Mouse (Mus musculus) heart, embryonic 13.5 days (tissue): Measurements from ENCODE around the gene Dab1. TPM values are rescaled to one million over a fixed set of nuclear protein-coding genes. Genes with fewer than 3 reads are reported as not detected.

Experiments
- ATAC-seq: fragments of 200-750 bp; cut with Nextera tagmentation; 2 replicates; pipeline ENCODE4 v1.8.0; 2017; ENCODE audit warnings: moderate TSS enrichment; ENCODE audit not compliant: insufficient number of reproducible peaks, low FRiP score, low TSS enrichment; ENCODE audit errors: extremely low read depth
- H3K27ac ChIP-seq: fragments of 300-500 bp; sonication (generic); replicated peaks from 2 replicates; pipeline ENCODE4 v1.5.1; 2015; ENCODE audit warnings: moderate library complexity, mild to moderate bottlenecking, inconsistent platforms
- H3K27me3 ChIP-seq: fragments of 300-500 bp; sonication (generic); replicated peaks from 2 replicates; pipeline ENCODE4 v1.6.1; 2015; ENCODE audit warnings: mild to moderate bottlenecking, inconsistent platforms
- H3K36me3 ChIP-seq: fragments of 300-500 bp; sonication (generic); 2 replicates; pipeline ENCODE4 v1.6.1; 2015; ENCODE audit warnings: mild to moderate bottlenecking, inconsistent platforms
- H3K4me1 ChIP-seq: fragments of 300-500 bp; sonication (generic); 2 replicates; pipeline ENCODE4 v1.6.1; 2015; ENCODE audit warnings: inconsistent platforms
- H3K4me2 ChIP-seq: fragments of 300-500 bp; sonication (generic); 2 replicates; pipeline ENCODE4 v1.6.1; 2015; ENCODE audit warnings: inconsistent platforms, mild to moderate bottlenecking, moderate library complexity
- H3K4me3 ChIP-seq: fragments of 300-500 bp; sonication (generic); 2 replicates; pipeline ENCODE4 v1.5.1; 2015; ENCODE audit warnings: moderate library complexity, mild to moderate bottlenecking, inconsistent platforms
- H3K9ac ChIP-seq: fragments of 300-500 bp; sonication (generic); 2 replicates; pipeline ENCODE4 v1.6.1; 2015; ENCODE audit warnings: inconsistent platforms, mild to moderate bottlenecking, moderate library complexity
- H3K9me3 ChIP-seq: fragments of 300-500 bp; sonication (generic); 2 replicates; pipeline ENCODE4 v1.6.1; 2016; ENCODE audit warnings: inconsistent platforms
- WGBS: fragments of 180-500 bp; shearing (Covaris S2); methylation state at CpG from one replicate; pipeline ENCODE4 v1.1.7; 2015; ENCODE audit warnings: mixed read lengths; 5-methylcytosine and 5-hydroxymethylcytosine counted together
- polyA plus RNA-seq: library from polyadenylated mRNA; unstranded; fragments of >200 nt; fragmentation: Nextera tagmentation; extraction: Ambion mirVana; gene quantifications from 2 replicates; pipeline ENCODE4 v1.2.1, GENCODE M21; 2015

Dab1 gene
- polyA plus RNA-seq, 1 experiment from 2014 or later: 0.48 TPM

DNA sequence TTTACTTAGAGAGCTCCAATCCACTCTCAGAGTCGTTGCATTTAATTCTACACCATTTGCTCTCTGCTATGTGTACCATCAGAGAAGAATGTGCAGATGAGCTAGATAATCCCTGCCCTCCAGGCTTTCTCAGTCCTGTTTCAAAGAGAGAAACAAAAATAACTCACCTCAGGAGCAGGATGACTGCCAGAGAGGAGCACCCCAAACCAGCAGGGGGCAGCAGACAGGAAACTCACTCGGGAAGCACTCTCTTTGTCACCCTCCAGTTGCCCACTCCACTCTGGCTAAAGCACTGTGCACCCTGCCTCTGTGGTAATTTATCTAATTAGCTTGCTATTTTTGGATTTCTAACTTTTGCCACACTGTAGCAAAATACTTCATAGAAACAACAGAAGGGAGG is 589.9 kb downstream of the Dab1 start:
- WGBS: 19% methylated on average over 2 of the region's 2 CpGs
- no peak for ATAC-seq
- Histone ChIP-seq H3K4me2 (no peak overlapping the region), H3K4me1 (peaks cover 7% of the 10 kb centered on the region; the same call in 1 of the 2 replicates), H3K27me3 (no peaks in the 10 kb centered on the region), H3K9ac (no peak overlapping the region), H3K9me3 (no peaks in the 10 kb centered on the region), H3K4me3 (no peak overlapping the region), H3K27ac (no peak overlapping the region), H3K36me3 (no peaks in the 10 kb centered on the region)

DNA sequence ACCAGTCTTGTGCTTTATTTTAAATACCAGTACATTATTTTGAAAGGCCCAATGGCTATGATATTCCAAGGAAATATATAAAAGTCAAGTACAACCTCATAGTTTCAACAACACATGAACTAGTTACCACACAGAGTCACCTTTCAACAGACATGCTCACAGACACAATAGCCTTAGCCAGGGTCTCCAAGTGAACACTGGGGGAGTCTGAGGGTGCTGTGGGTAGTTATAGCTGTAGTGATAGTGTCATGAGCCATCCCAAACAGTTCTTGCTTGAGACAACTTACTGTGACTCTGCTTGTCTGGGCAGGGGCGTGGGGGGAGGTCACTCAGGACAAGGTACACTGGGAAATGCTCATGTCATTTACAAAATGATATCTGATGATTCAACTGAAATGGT is 591.6 kb downstream of the Dab1 start:
- Histone ChIP-seq H3K27me3 (peaks cover 11% of the 10 kb centered on the region), H3K27ac (no peak overlapping the region), H3K36me3 (no peaks in the 10 kb centered on the region), H3K4me1 (peaks cover 7% of the 10 kb centered on the region; the same call in 1 of the 2 replicates), H3K9ac (no peak overlapping the region), H3K4me2 (no peak overlapping the region), H3K4me3 (no peak overlapping the region), H3K9me3 (no peaks in the 10 kb centered on the region)
- 79% methylated on average over 1 of the region's 1 CpGs for WGBS
- no peak for ATAC-seq

DNA sequence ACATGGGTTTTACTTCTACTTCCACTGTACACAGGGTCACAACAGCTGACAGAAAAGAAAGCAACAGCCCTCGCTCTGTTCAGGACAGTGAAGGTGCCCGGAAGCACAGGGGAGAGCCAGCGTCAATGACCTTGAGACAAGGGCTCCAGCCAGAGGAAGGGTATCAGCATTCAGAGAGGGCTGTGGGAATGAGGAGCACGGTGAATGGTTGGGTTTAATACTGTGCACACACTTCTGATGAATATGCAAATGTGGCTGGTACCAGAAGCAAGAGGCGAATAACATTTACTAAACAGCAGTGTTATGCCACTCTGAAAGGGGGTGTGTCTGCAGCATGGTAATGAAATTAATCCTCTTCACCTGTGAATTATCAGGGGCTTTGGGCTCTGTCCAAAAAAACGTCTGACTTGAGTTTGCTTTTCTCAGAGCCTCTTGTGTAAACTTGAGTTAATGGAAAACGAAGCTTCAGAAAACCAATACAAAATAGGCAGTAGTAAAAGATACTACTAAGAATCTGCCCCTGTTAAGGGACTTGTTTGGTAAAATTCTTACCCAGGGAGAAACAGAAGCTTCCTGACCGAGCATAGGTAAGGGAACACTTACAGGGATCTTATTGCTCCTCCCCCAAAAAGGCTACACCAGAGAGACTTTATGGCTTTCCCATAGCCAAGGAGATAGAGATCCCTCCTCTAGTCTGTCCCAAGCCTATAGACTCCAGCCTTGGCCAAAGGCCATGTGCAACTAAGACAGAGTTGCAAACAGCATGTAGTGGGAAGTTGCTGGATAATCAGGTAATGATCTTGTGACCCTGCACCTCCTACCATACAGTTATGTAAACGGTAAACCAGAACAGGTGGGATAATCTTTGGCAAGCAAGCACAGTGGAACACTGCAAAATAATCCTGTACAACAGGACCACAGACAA is 592.6 kb downstream of the Dab1 start:
- Histone ChIP-seq H3K9ac (0 out of 2 replicates have a peak overlapping the region, but pooled peaks have one; percentile 33), H3K9me3 (no peaks in the 10 kb centered on the region), H3K4me3 (no peak overlapping the region), H3K27ac (no peak overlapping the region), H3K4me1 (peaks cover 7% of the 10 kb centered on the region; the same call in 1 of the 2 replicates), H3K4me2 (no peak overlapping the region), H3K27me3 (peaks cover 21% of the 10 kb centered on the region), H3K36me3 (no peaks in the 10 kb centered on the region)
- WGBS: 55% methylated on average over 9 of the region's 9 CpGs
- ATAC-seq: no peak

DNA sequence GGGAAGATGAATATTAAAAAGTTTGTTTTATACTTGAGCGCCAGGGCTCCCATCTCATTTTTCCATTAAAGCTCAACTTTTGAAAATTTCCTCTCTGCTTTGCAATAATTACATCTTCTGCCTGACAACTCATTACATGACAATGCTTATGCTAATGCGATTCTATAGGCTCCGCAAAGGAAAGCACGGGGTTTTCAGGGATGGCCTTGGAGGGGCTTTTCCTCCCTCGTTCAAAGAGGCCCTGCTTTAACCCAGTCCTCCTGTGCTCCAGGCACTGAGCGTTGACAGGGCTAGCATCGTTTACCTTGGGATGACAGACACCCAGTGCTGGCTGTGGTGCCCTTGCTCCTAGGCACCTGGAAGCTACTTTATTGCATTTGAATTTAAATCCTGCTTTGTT is 595.6 kb downstream of the Dab1 start:
- Histone ChIP-seq H3K4me1 (peaks cover 24% of the 10 kb centered on the region), H3K9me3 (no peaks in the 10 kb centered on the region), H3K4me3 (no peak overlapping the region), H3K27ac (no peak overlapping the region), H3K36me3 (no peaks in the 10 kb centered on the region), H3K9ac (no peak overlapping the region), H3K4me2 (no peak overlapping the region), H3K27me3 (peaks cover 45% of the 10 kb centered on the region)
- ATAC-seq: no peak
- WGBS: 55% methylated on average over 7 of the region's 7 CpGs

DNA sequence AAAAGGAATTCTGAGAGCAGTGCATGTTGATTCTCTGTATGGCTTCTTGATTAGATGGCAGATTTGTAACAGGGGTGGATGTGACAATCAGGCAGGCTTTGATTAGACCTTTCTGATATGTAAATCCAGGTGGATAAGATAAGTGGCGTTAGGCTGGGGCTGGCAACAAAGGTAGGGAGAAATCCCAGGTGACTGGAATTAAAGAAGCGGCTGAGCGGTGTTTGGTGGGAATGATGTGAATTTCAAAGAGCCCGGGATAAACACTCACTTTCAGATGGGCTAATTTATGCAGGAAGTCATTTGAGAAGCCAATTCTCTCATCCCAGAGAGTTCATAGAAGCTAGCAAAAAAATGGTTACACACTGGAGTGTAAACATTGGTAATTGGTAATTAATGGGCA is 598.2 kb downstream of the Dab1 start:
- ATAC-seq: no peak
- no peak overlapping the region for H3K4me3 ChIP-seq
- 31% methylated on average over 4 of the region's 4 CpGs for WGBS
- peaks cover 29% of the 10 kb centered on the region for H3K4me1 ChIP-seq
- no peak overlapping the region for H3K4me2 ChIP-seq
- no peaks in the 10 kb centered on the region for H3K9me3 ChIP-seq
- peaks cover 54% of the 10 kb centered on the region for H3K27me3 ChIP-seq
- H3K9ac ChIP-seq: no peak overlapping the region
- no peaks in the 10 kb centered on the region for H3K36me3 ChIP-seq
- no peak overlapping the region for H3K27ac ChIP-seq

DNA sequence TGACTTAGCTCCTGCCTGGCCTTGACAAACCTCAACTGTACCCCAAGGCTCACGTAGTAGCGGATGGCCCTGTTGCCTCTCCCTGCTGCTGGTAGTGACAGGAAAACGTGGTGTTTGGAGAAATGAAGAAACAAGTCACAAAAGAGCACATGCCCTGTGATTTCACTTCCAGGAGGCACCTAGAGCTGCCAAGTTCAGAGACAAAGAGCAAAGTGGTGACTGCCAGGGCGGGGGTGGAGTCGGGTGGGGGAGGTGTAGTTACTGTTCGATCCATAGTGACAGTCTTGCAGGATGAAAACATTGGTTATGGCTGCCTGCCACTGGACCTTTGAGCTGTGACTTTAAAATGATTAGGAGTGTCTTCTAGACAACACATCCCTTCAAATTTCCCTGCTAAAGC is 599.6 kb downstream of the Dab1 start:
- peaks cover 29% of the 10 kb centered on the region for H3K4me1 ChIP-seq
- H3K27me3 ChIP-seq: peaks cover 66% of the 10 kb centered on the region
- no peak overlapping the region for H3K4me2 ChIP-seq
- H3K27ac ChIP-seq: no peak overlapping the region
- no peaks in the 10 kb centered on the region for H3K36me3 ChIP-seq
- H3K9ac ChIP-seq: no peak overlapping the region
- 40% methylated on average over 6 of the region's 6 CpGs for WGBS
- H3K4me3 ChIP-seq: no peak overlapping the region
- ATAC-seq: no peak
- H3K9me3 ChIP-seq: no peaks in the 10 kb centered on the region

DNA sequence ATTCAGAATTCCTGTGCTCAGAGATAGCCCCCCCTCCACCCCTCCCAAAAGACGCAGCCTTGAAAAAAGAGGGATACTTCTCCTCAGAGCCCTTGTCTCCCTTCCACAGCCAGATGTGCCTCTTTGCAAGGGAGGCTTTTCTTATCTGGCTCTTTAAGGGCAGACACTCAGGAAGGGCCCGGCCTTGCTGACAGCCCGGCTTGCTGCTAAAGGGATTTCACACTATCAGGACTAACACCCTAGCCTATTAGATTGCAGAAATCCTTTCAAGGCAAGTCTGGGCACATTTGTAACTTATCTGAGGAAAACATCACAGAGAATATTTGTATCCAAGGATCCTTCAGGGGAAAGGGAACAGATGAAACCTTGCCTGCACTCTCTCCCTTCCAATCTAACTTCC is 600.9 kb downstream of the Dab1 start:
- Histone ChIP-seq H3K27ac (no peak overlapping the region), H3K27me3 (peaks cover 61% of the 10 kb centered on the region), H3K9ac (no peak overlapping the region), H3K4me2 (no peak overlapping the region), H3K9me3 (no peaks in the 10 kb centered on the region), H3K4me1 (peaks cover 29% of the 10 kb centered on the region), H3K36me3 (no peaks in the 10 kb centered on the region), H3K4me3 (no peak overlapping the region)
- 3% methylated on average over 3 of the region's 3 CpGs for whole genome bisulfite sequencing
- ATAC-seq: no peak

DNA sequence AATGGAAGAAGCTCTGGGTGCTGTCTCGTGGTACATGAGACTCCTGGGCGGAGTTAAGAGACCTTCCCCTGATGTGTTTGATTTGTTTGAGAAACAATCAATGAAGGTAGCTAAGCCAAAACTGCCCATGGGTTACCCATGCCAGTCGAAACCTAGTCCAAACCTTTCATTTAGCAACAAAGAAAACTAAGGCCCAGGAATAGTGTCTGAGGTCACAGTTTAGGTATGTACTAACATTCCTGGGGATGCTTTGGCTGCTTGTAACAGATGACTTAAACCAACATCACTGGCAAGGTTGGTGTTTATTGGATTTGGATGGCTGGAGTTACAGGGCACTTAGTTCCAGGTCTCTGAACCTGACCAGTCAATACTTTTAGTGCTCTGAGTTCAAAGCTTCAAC is 610.1 kb downstream of the Dab1 start:
- ATAC-seq: no peak
- Histone ChIP-seq H3K9me3 (no peaks in the 10 kb centered on the region), H3K4me3 (no peak overlapping the region), H3K27ac (no peak overlapping the region), H3K9ac (no peak overlapping the region), H3K27me3 (peaks cover 6% of the 10 kb centered on the region; the same call in 1 of the 2 replicates), H3K36me3 (no peaks in the 10 kb centered on the region), H3K4me2 (no peak overlapping the region), H3K4me1 (no peaks in the 10 kb centered on the region)
- 71% methylated on average over 3 of the region's 3 CpGs for WGBS

DNA sequence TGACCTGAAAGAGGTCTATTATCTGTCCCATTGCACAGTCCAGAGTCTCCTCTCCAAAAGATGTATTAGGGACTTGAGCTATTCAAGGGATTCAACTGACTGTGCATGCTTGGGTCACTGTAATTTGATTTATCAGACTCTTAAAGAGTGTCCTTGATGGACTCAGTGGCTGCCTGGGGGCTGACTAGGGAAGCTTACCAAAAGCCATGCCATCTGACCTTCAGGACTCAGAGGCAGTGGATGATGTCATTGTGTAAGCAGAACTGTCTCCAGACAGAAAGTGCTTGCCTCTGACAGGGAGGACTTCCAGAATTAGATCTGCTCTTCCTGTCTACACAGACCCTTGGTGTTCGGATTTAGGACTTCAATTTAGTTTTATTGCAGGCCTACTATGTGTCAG is 627.3 kb downstream of the Dab1 start:
- Histone ChIP-seq H3K27me3 (no peaks in the 10 kb centered on the region), H3K27ac (peak overlapping the region; percentile 55), H3K4me1 (peaks cover 7% of the 10 kb centered on the region; the same call in 1 of the 2 replicates), H3K4me2 (no peak overlapping the region), H3K9ac (no peak overlapping the region), H3K36me3 (no peaks in the 10 kb centered on the region), H3K4me3 (no peak overlapping the region), H3K9me3 (no peaks in the 10 kb centered on the region)
- WGBS: 7% methylated on average over 1 of the region's 1 CpGs
- no peak for ATAC-seq

DNA sequence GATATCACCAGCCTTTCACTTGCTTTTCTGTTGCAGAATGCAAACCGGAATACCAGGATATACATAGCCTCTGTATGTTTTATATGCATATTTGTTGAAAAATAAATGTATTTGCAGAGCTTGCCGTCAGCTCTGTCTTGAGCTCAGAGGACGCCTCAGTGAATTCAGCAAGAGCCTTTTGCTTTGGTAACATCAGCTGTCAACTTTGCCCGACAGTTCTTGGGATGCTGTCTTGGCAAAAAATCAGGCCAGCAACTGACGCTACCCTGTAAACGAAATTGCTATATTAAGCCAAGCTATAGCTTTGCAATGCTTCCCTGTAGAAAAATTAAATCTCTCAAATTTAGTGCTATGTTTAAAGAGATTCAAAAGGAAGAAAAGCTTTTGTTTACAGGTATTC is 630.3 kb downstream of the Dab1 start:
- Histone ChIP-seq H3K36me3 (no peaks in the 10 kb centered on the region), H3K9ac (no peak overlapping the region), H3K27ac (no peak overlapping the region), H3K4me1 (peaks cover 7% of the 10 kb centered on the region; the same call in 1 of the 2 replicates), H3K27me3 (no peaks in the 10 kb centered on the region), H3K4me3 (no peak overlapping the region), H3K4me2 (no peak overlapping the region), H3K9me3 (no peaks in the 10 kb centered on the region)
- ATAC-seq: no peak
- WGBS: 73% methylated on average over 6 of the region's 6 CpGs

DNA sequence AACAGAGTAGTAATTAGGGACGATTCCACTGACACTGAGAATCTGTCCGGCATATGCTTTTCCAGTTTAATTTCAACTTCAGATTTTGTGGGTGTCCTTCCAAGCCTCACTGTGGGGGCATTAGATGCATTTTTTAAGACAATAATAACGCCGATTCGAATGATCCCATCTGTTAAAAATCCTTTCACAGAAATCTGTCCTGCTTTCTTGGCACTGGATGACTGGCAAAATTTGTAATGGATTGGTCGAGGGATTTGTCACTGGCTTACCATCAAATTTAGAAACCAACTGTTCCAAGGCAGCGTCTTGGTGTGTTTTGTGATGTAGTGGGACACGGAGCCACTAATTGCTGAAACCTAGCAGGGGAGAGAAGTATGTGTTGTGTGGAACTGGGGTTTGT is 638.6 kb downstream of the Dab1 start:
- no peak overlapping the region for H3K4me3 ChIP-seq
- no peaks in the 10 kb centered on the region for H3K36me3 ChIP-seq
- H3K9me3 ChIP-seq: no peaks in the 10 kb centered on the region
- WGBS: 82% methylated on average over 8 of the region's 8 CpGs
- H3K9ac ChIP-seq: no peak overlapping the region
- no peak overlapping the region for H3K27ac ChIP-seq
- no peak for ATAC-seq
- no peak overlapping the region for H3K4me2 ChIP-seq
- no peaks in the 10 kb centered on the region; the same call in 1 of the 2 replicates for H3K4me1 ChIP-seq
- no peaks in the 10 kb centered on the region for H3K27me3 ChIP-seq
